Mouse (Mus musculus) kidney, embryonic 16.5 days (tissue): ENCODE results near the gene Ctnna2. TPM values are rescaled to one million over a fixed set of nuclear protein-coding genes. Genes with fewer than 3 reads are reported as not detected.

Source experiments
- ATAC-seq: fragments of 200-750 bp; cut with Nextera tagmentation; 2 replicates; pipeline ENCODE4 v1.8.0; 2017; ENCODE audit warnings: moderate TSS enrichment; ENCODE audit not compliant: low FRiP score, low TSS enrichment
- H3K27ac ChIP-seq: fragments of 300-500 bp; sonication (generic); 2 replicates; pipeline ENCODE4 v1.5.1; 2014; ENCODE audit warnings: low read length
- H3K27me3 ChIP-seq: fragments of 300-500 bp; sonication (generic); 2 replicates; pipeline ENCODE4 v1.6.1; 2014; ENCODE audit warnings: low read length, control low read depth, mixed read lengths; ENCODE audit not compliant: insufficient read depth
- H3K36me3 ChIP-seq: fragments of 300-500 bp; sonication (generic); 2 replicates; pipeline ENCODE4 v1.6.1; 2014; ENCODE audit warnings: low read length, control low read depth, mixed read lengths; ENCODE audit not compliant: insufficient read depth
- H3K4me1 ChIP-seq: fragments of 300-500 bp; sonication (generic); 2 replicates; pipeline ENCODE4 v1.6.1; 2014; ENCODE audit warnings: low read length, control low read depth, mixed read lengths; ENCODE audit not compliant: insufficient read depth
- H3K4me2 ChIP-seq: fragments of 300-500 bp; sonication (generic); replicated peaks from 2 replicates; pipeline ENCODE4 v1.6.1; 2014; ENCODE audit warnings: low read depth, low read length
- H3K4me3 ChIP-seq: fragments of 300-500 bp; sonication (generic); 2 replicates; pipeline ENCODE4 v1.5.1; 2014; ENCODE audit warnings: mild to moderate bottlenecking, low read length
- H3K9ac ChIP-seq: fragments of 300-500 bp; sonication (generic); replicated peaks from 2 replicates; pipeline ENCODE4 v1.6.1; 2014; ENCODE audit warnings: low read length
- H3K9me3 ChIP-seq: fragments of 300-500 bp; sonication (generic); 2 replicates; pipeline ENCODE4 v1.6.1; 2016; ENCODE audit warnings: low read length, control low read depth
- WGBS: fragments of 180-500 bp; shearing (Covaris S2); extraction: QIAGEN DNeasy Blood & Tissue Kit; methylation state at CpG from one replicate; pipeline ENCODE4 v1.1.7; 2014; 5-methylcytosine and 5-hydroxymethylcytosine counted together
- polyA plus RNA-seq: library from polyadenylated mRNA; unstranded; fragments of >200 nt; fragmentation: Nextera tagmentation; extraction: Ambion mirVana; gene quantifications from 2 replicates; pipeline ENCODE4 v1.2.1, GENCODE M21; 2015

The Ctnna2 gene
- polyA plus RNA-seq, 1 experiment from 2014 or later: 0.91 TPM

DNA sequence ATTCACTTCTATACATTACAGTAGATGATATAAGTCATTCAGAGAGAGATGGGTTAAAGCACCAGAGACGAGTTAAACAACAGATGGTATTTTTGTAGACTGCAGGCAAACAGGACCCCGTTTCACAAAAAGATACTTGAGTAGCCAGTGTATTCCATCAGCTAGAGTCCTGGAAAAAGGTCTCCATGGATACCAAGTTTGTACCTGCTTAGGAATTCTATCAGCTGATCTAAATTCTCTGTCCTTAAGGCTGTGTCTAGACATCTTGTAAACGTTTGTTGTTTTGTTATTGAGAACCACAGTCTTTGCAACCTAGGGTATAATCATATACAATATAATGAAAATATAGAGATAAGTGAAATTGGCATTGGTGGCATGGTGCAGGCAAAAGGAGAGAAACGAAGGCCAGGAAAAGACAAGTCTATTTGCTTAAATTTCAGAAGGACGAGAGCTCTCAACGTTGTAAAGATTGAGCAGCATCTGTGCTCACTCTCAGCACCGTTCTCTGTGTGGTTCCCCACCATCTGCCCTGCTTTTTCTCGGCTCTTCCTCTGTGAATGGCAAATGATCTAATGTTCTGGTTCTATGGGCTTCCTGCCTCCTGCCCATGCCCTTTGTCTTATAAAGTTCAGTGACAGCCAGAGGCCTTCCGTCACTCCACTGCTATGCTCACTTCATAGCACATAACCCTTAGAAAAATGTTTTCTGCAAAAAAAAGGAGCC, 621.6 kb downstream of the Ctnna2 start:
- 77% methylated on average over 9 of the region's 9 CpGs for WGBS
- no peak overlapping the region for H3K9ac ChIP-seq
- no peak for ATAC-seq

GRCm38 (mm10) chr6:77354826-77355225, 624.7 kb downstream of the Ctnna2 start:
- Histone ChIP-seq H3K27ac (no peak overlapping the region), H3K36me3 (no peaks in the 10 kb centered on the region), H3K27me3 (no peaks in the 10 kb centered on the region), H3K4me1 (no peaks in the 10 kb centered on the region), H3K9ac (no peak overlapping the region), H3K4me2 (no peak overlapping the region), H3K9me3 (no peaks in the 10 kb centered on the region), H3K4me3 (no peak overlapping the region)
- WGBS: 3% methylated on average over 1 of the region's 1 CpGs
- ATAC-seq: no peak

More for the DNA sequence above, 621.6 kb downstream of the Ctnna2 start:
- Histone ChIP-seq H3K4me3 (no peak overlapping the region), H3K36me3 (no peaks in the 10 kb centered on the region), H3K4me1 (no peaks in the 10 kb centered on the region), H3K27me3 (no peaks in the 10 kb centered on the region), H3K27ac (no peak overlapping the region), H3K9me3 (no peaks in the 10 kb centered on the region), H3K4me2 (no peak overlapping the region)

GRCm38 (mm10) chr6:77343781-77344180, 635.7 kb downstream of the Ctnna2 start:
- Histone ChIP-seq H3K9ac (no peak overlapping the region), H3K9me3 (no peaks in the 10 kb centered on the region), H3K27ac (no peak overlapping the region), H3K27me3 (no peaks in the 10 kb centered on the region), H3K4me3 (no peak overlapping the region), H3K36me3 (no peaks in the 10 kb centered on the region), H3K4me1 (no peaks in the 10 kb centered on the region), H3K4me2 (no peak overlapping the region)
- ATAC-seq: no peak

DNA sequence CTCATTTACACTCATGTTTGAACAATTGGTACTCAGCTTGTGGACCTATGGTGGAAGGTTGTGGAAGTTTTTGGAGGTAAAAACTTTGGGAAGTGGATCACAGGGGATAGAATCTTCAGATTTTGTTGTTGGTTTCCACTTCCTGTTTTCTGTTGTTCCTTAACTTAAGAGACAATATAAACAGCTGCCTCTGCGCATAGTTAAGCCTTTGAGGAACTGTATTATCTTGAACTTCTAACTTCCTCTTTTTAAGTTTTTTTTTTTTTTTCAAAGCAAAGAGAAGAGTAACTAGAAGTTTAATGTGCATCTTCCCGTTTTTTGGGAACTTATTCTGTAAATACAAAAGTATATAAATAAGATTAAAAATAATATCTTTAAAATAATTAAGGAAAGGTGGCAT, 644.0 kb downstream of the Ctnna2 start:
- 84% methylated on average over 2 of the region's 2 CpGs for WGBS
- Histone ChIP-seq H3K9me3 (no peaks in the 10 kb centered on the region), H3K4me2 (no peak overlapping the region), H3K4me1 (no peaks in the 10 kb centered on the region), H3K36me3 (no peaks in the 10 kb centered on the region), H3K9ac (no peak overlapping the region), H3K4me3 (no peak overlapping the region), H3K27ac (no peak overlapping the region), H3K27me3 (no peaks in the 10 kb centered on the region)
- no peak for ATAC-seq

GRCm38 (mm10) chr6:77324748-77325147, 654.8 kb downstream of the Ctnna2 start:
- no peak overlapping the region for H3K4me3 ChIP-seq
- 70% methylated on average over 3 of the region's 3 CpGs for WGBS
- H3K36me3 ChIP-seq: no peaks in the 10 kb centered on the region
- no peak for ATAC-seq
- no peak overlapping the region for H3K4me2 ChIP-seq
- no peaks in the 10 kb centered on the region for H3K9me3 ChIP-seq
- no peak overlapping the region for H3K9ac ChIP-seq
- H3K4me1 ChIP-seq: no peaks in the 10 kb centered on the region
- no peak overlapping the region for H3K27ac ChIP-seq
- H3K27me3 ChIP-seq: no peaks in the 10 kb centered on the region

- H3K9me3 ChIP-seq: no peaks in the 10 kb centered on the region
- 89% methylated on average over 1 of the region's 1 CpGs for WGBS
- no peak overlapping the region for H3K27ac ChIP-seq
- H3K9ac ChIP-seq: no peak overlapping the region
- no peak overlapping the region for H3K4me3 ChIP-seq
- H3K27me3 ChIP-seq: no peaks in the 10 kb centered on the region
- no peaks in the 10 kb centered on the region for H3K36me3 ChIP-seq
- no peak overlapping the region for H3K4me2 ChIP-seq
- no peak for ATAC-seq
- no peaks in the 10 kb centered on the region for H3K4me1 ChIP-seq
Observed at GRCm38 (mm10) chr6:77324327-77324726, 655.2 kb downstream of the Ctnna2 start.

GRCm38 (mm10) chr6:77306796-77307195, 672.7 kb downstream of the Ctnna2 start:
- Histone ChIP-seq H3K36me3 (no peaks in the 10 kb centered on the region), H3K4me3 (no peak overlapping the region), H3K27ac (no peak overlapping the region), H3K9ac (no peak overlapping the region), H3K4me2 (no peak overlapping the region), H3K9me3 (no peaks in the 10 kb centered on the region), H3K4me1 (peaks cover 5% of the 10 kb centered on the region; the same call in 1 of the 2 replicates), H3K27me3 (no peaks in the 10 kb centered on the region)
- 76% methylated on average over 3 of the region's 3 CpGs for WGBS
- no peak for ATAC-seq

GRCm38 (mm10) chr6:77301305-77301704, 678.2 kb downstream of the Ctnna2 start:
- Histone ChIP-seq H3K4me1 (peaks cover 5% of the 10 kb centered on the region; the same call in 1 of the 2 replicates), H3K9me3 (no peaks in the 10 kb centered on the region), H3K36me3 (no peaks in the 10 kb centered on the region), H3K4me2 (no peak overlapping the region), H3K4me3 (no peak overlapping the region), H3K9ac (no peak overlapping the region), H3K27me3 (no peaks in the 10 kb centered on the region), H3K27ac (no peak overlapping the region)
- no peak for ATAC-seq
- 93% methylated on average over 1 of the region's 1 CpGs for WGBS

DNA sequence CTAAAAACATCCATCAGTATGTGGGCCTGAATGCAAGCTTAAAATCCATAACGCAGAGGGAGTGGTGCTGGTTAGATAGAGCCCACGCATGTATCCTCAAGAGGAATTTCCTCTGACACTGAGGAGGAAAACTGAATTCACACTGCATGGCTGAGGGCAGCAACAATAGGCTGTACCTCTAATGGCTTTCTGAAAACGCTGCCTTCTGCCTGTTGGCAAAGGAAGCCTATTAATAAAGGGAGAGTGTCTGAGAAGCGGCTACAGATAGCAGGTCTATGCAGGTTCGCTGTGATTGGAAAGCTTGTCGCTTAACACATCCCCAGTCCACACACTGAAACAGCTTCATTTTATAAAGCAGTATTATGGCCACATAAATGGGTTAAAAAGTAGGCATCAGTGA, 688.1 kb downstream of the Ctnna2 start:
- ATAC-seq: no peak
- Histone ChIP-seq H3K4me3 (no peak overlapping the region), H3K4me1 (no peaks in the 10 kb centered on the region), H3K27ac (no peak overlapping the region), H3K9me3 (no peaks in the 10 kb centered on the region), H3K27me3 (no peaks in the 10 kb centered on the region), H3K9ac (no peak overlapping the region), H3K4me2 (no peak overlapping the region), H3K36me3 (no peaks in the 10 kb centered on the region)
- WGBS: 76% methylated on average over 6 of the region's 6 CpGs

GRCm38 (mm10) chr6:77288402-77288801, 691.1 kb downstream of the Ctnna2 start:
- no peak for ATAC-seq
- Histone ChIP-seq H3K9ac (no peak overlapping the region), H3K4me3 (no peak overlapping the region), H3K9me3 (no peaks in the 10 kb centered on the region), H3K27ac (no peak overlapping the region), H3K27me3 (no peaks in the 10 kb centered on the region), H3K4me1 (no peaks in the 10 kb centered on the region), H3K4me2 (no peak overlapping the region), H3K36me3 (no peaks in the 10 kb centered on the region)
